Mouse (Mus musculus) hindbrain, postnatal 0 days (tissue): ENCODE data around the gene Fbrs. TPM values are rescaled to one million over a fixed set of nuclear protein-coding genes. Genes with fewer than 3 reads are reported as not detected.
"Not testable (repeated sequence)": the region's sequence is repeated elsewhere in the genome, so short reads cannot be mapped to it uniquely, and the experiment has no call there.

ENCODE experiments used
- ATAC-seq: fragments of 200-750 bp; cut with Nextera tagmentation; 2 replicates; pipeline ENCODE4 v1.8.0; 2017; ENCODE audit warnings: mild to moderate bottlenecking, moderate TSS enrichment, moderate library complexity
- DNase-seq: peaks from one replicate; pipeline ENCODE4 v3.0.0-alpha.2; 2015; ENCODE audit warnings: low spot score
- H3K27ac ChIP-seq: fragments of 300-500 bp; sonication (generic); 2 replicates; pipeline ENCODE4 v1.5.1; 2014; ENCODE audit warnings: mild to moderate bottlenecking
- H3K27me3 ChIP-seq: fragments of 300-500 bp; sonication (generic); 2 replicates; pipeline ENCODE4 v1.6.1; 2014; ENCODE audit warnings: low read length, mixed read lengths; ENCODE audit not compliant: insufficient read depth
- H3K36me3 ChIP-seq: fragments of 300-500 bp; sonication (generic); 2 replicates; pipeline ENCODE4 v1.6.1; 2014; ENCODE audit warnings: low read length, mixed read lengths; ENCODE audit not compliant: insufficient read depth
- H3K4me1 ChIP-seq: fragments of 300-500 bp; sonication (generic); 2 replicates; pipeline ENCODE4 v1.6.1; 2014; ENCODE audit warnings: antibody characterized with exemption, low read length, mixed read lengths; ENCODE audit not compliant: insufficient read depth
- H3K4me2 ChIP-seq: fragments of 300-500 bp; sonication (generic); 2 replicates; pipeline ENCODE4 v1.6.1; 2014; ENCODE audit warnings: low read depth, mild to moderate bottlenecking, low read length, moderate library complexity, mixed read lengths
- H3K4me3 ChIP-seq: fragments of 300-500 bp; sonication (generic); 2 replicates; pipeline ENCODE4 v1.5.1; 2014; ENCODE audit warnings: low read length
- H3K9ac ChIP-seq: fragments of 300-500 bp; sonication (generic); replicated peaks from 2 replicates; pipeline ENCODE4 v1.6.1; 2014; ENCODE audit warnings: mild to moderate bottlenecking, low read length, moderate library complexity, mixed read lengths
- H3K9me3 ChIP-seq: fragments of 300-500 bp; sonication (generic); 2 replicates; pipeline ENCODE4 v1.6.1; 2016; ENCODE audit warnings: low read length, mixed read lengths
- CTCF ChIP-seq: IDR thresholded peaks from 2 replicates; pipeline ENCODE4 v1.5.1; 2016; ENCODE audit warnings: antibody characterized with exemption, control low read depth, low read depth
- WGBS: fragments of 180-500 bp; shearing (Covaris S2); extraction: QIAGEN DNeasy Blood & Tissue Kit; methylation state at CpG from one replicate; pipeline ENCODE4 v1.1.7; 2014; 5-methylcytosine and 5-hydroxymethylcytosine counted together
- polyA plus RNA-seq: library from polyadenylated mRNA; unstranded; fragments of >200 nt; fragmentation: Nextera tagmentation; extraction: Ambion mirVana; gene quantifications from 2 replicates; pipeline ENCODE4 v1.2.1, GENCODE M21; 2015
- total RNA-seq: library from RNA; depleted of rRNA; stranded (reverse); fragments of >200 nt; gene quantifications from 2 replicates; pipeline ENCODE4 v1.2.3, GENCODE M21; 2014

Gene Fbrs
- total and polyA plus RNA-seq, 2 experiments from 2014 or later, result 10.4 to 36.6 TPM

GRCm38 (mm10) chr7:127453056-127453455, 25.9 kb upstream of the Fbrs start:
- ATAC-seq (no peak), DNase-seq (no peak)
- Histone ChIP-seq H3K36me3 (no peaks in the 10 kb centered on the region; the same call in 1 of the 2 replicates), H3K4me2 (no peak overlapping the region), H3K27me3 (no peaks in the 10 kb centered on the region), H3K9me3 (no peaks in the 10 kb centered on the region), H3K9ac (no peak overlapping the region), H3K27ac (no peak overlapping the region), H3K4me1 (peaks cover 19% of the 10 kb centered on the region), H3K4me3 (no peak overlapping the region)
- TF ChIP-seq CTCF, result no peak
- 97% methylated on average over 2 of the region's 2 CpGs for WGBS

DNA sequence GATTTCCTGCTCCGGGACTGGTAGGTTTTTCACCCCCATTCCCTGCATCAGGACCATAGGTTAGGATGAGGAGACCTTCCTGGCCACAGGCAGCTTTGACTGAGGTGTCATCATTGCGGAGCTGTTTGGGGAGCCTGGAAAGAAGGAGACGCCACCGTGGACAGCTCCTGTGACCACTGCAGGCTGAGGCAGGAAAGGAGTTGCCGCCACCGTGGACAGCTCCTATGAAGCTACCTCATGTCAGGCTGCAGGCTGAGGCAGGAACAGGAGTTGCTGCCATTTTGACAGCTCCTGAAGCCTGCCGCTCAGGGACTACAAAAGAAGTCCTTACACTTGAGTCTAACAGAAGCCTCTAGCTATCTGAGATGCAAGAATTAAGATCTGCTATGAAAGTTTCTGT, 24.1 kb upstream of the Fbrs start:
- ATAC-seq (no peak), DNase-seq (no peak)
- H3K27me3 ChIP-seq, result no peaks in the 10 kb centered on the region
- H3K4me1 ChIP-seq, result peaks cover 13% of the 10 kb centered on the region
- no peak overlapping the region for H3K4me2 ChIP-seq
- no peak overlapping the region for H3K9ac ChIP-seq
- H3K27ac ChIP-seq, result no peak overlapping the region
- WGBS, result 97% methylated on average over 7 of the region's 7 CpGs
- H3K4me3 ChIP-seq, result no peak overlapping the region
- TF ChIP-seq CTCF, result no peak
- H3K36me3 ChIP-seq, result no peaks in the 10 kb centered on the region; the same call in 1 of the 2 replicates
- no peaks in the 10 kb centered on the region for H3K9me3 ChIP-seq

- H3K4me1 ChIP-seq, DNase-seq, H3K9ac ChIP-seq, H3K4me3 ChIP-seq, H3K9me3 ChIP-seq, H3K36me3 ChIP-seq, ATAC-seq, H3K4me2 ChIP-seq, H3K27ac ChIP-seq, H3K27me3 ChIP-seq: not testable (repeated sequence)
- WGBS, result 78% methylated on average over 3 of the region's 3 CpGs
These were observed 20.5 kb upstream of the Fbrs start for GRCm38 (mm10) chr7:127458371-127459122.

- not testable (repeated sequence) for H3K4me2 ChIP-seq, H3K4me1 ChIP-seq, H3K27me3 ChIP-seq, H3K9me3 ChIP-seq, DNase-seq, ATAC-seq, H3K9ac ChIP-seq, H3K4me3 ChIP-seq, H3K27ac ChIP-seq, H3K36me3 ChIP-seq
- WGBS, result 95% methylated on average over 8 of the region's 8 CpGs
These were observed 19.7 kb upstream of the Fbrs start, which contains the start of gene Prr14 for GRCm38 (mm10) chr7:127459311-127459710. TSS of gene Prr14 (plus strand) at chr7:127459611.

- Histone ChIP-seq H3K9ac (no peak overlapping the region), H3K27ac (no peak overlapping the region), H3K27me3 (no peaks in the 10 kb centered on the region), H3K36me3 (peaks cover 5% of the 10 kb centered on the region; the same call in 1 of the 2 replicates), H3K4me2 (no peak overlapping the region), H3K4me3 (no peak overlapping the region), H3K4me1 (0 out of 2 replicates have a peak, but pooled peaks cover 4% of the 10 kb centered on the region), H3K9me3 (no peaks in the 10 kb centered on the region)
- no peak for DNase-seq
- ATAC-seq, result no peak
- WGBS, result 97% methylated on average over 3 of the region's 3 CpGs
- no peak for TF ChIP-seq CTCF
These were observed 13.8 kb upstream of the Fbrs start for GRCm38 (mm10) chr7:127465191-127465590.

DNA sequence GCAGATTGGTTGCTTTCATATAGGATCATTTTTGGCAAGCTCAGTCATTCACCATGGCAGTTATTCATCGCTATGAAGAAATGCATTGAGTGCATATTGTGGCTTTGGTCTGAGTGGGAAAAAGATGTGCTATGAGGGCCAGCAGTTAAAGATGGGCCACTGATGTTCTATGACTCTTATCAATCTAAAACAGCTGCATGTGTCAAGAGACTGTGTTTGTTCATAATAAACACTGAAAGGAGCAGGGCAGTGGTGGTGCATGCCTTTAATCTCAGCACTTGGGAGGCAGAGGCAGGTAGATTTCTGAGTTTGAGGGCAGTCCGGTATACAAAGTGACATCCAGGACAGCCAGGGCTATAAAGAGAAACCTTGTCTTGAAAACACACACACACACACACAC, 13.3 kb upstream of the Fbrs start:
- not testable (repeated sequence) for H3K9ac ChIP-seq, H3K27ac ChIP-seq, H3K4me2 ChIP-seq, H3K36me3 ChIP-seq, H3K4me3 ChIP-seq, ATAC-seq, H3K27me3 ChIP-seq, H3K9me3 ChIP-seq, DNase-seq, H3K4me1 ChIP-seq
- 94% methylated on average over 2 of the region's 2 CpGs for WGBS

GRCm38 (mm10) chr7:127466606-127467005, 12.4 kb upstream of the Fbrs start:
- TF ChIP-seq CTCF, result no peak
- Histone ChIP-seq H3K27me3 (no peaks in the 10 kb centered on the region), H3K9ac (no peak overlapping the region), H3K4me1 (0 out of 2 replicates have a peak, but pooled peaks cover 4% of the 10 kb centered on the region), H3K9me3 (no peaks in the 10 kb centered on the region), H3K36me3 (no peaks in the 10 kb centered on the region), H3K27ac (no peak overlapping the region), H3K4me3 (no peak overlapping the region), H3K4me2 (no peak overlapping the region)
- 97% methylated on average over 4 of the region's 4 CpGs for WGBS
- no peak for DNase-seq
- ATAC-seq, result no peak
